Mouse (Mus musculus): ENCODE results near the gene Nrip1.

Nrip1 gene

DNA sequence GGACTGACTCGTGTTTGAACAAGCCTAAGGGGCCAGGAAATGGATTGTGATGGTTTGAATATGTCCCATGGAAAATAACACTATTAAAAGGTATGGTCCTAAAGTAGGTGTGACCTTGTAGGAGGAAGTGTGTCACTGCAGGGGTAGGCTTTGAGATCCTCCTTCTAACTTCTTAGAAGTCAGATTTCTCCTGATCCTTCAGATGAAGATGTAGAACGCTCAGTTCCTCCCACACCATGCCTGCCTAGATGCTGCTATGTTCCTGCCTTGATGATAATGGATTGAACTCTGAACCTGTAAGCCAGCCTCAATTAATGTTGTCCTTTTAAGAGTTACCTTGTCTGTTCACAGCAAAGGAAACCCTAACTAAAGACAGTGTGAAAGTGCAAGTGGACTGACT is 62.8 kb downstream of the Nrip1 start:
- DNase-seq: no peak

GRCm38 (mm10) chr16:76310286-76310685 is 63.3 kb downstream of the Nrip1 start:
- DNase-seq: no peak

DNA sequence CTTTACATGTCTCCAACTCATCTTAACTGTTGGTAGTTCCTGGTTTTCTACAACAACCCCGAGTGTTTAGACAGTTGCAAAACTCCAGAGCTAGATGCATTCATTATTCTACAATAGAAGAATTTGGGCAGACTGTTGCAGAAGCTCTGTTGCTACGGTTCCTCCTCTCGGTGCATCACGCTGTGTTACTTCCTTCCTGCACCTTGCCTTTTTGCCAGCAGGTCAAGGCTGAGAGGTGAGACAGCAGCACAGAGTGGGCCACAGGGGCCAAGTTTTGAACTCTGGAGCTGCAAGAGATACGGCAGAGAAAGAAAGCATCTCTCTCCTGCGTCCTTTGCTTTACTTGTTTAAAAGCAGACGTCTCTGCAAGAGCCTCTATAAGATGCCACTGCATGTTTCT is 64.3 kb downstream of the Nrip1 start:
- DNase-seq: no peak

- no peak for DNase-seq
Measured at GRCm38 (mm10) chr16:76307039-76307438, 66.6 kb downstream of the Nrip1 start.

DNA sequence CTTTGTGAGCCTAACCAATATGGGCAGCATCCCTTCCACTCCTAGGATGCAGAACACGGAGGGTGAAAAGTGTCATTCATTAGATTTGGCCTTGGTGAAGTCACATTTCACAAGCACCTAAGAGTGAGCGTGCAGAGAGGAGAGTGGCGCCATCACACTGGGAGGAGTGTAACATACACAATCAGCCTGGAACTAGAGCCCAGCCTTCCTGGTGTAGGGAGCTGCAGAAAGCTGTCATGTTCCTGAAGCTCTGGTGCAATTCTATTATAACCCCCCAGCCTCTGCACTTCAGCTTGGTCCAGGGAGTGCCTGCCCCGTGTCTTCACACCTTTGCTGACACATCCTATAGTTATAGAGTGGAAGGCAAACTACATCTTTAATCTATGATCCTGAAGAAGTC is 67.2 kb downstream of the Nrip1 start:
- no peak for DNase-seq

- no peak for DNase-seq
Measured at GRCm38 (mm10) chr16:76303436-76303835, 70.2 kb downstream of the Nrip1 start.

GRCm38 (mm10) chr16:76301728-76302050 is 71.9 kb downstream of the Nrip1 start:
- no peak for DNase-seq

DNA sequence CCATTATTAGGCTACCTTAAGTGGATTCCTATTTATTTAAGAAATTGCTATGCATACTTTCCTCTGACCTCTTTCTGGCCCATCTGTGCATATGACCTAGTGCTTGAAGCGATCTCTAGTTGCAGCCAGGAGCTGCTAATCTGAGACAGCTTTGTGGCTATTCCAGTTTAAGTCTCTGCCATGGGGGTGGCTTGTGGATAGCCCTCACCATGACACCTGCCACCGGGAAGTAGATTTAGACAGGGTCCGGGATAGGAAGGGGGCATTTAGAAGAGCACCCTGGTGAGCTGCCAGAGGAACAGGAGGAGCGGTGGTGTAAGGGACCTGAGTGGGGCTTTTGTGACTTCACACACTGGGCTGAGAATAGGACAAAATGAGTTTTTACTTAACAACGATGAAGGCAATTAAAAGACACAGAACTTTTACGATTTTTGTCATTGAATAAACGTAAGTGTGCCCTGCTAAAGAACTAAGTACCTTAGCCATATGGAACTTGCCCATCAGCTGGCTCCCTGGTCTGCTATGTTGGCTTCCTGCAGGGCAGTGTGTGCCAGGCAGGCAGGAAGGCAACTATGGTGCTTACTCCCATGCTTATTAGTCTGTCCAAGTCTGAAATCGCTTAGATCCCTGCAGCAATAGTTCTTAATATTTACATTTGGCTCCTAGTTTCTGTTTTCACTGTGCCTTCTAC is 72.4 kb downstream of the Nrip1 start:
- DNase-seq: no peak

DNA sequence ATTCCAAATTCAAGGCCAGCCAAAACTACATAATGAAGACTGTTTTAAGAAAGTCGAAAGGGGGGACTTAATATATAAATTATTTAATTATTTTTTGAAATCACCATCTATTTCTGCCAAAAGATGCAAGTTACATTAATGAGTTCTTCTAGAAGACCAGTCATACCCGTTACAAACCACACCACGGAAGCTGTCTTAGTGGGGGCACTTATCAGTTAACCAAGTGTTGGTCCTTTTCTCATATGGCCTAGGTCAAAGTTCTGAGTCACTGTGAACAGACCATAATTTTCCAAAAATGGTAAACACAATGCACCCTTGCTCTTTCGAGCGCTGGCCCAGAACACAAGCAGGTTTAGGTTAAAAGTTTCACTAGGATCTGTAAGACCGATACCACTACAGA is 73.2 kb downstream of the Nrip1 start:
- no peak for DNase-seq

- DNase-seq: no peak
Measured at GRCm38 (mm10) chr16:76299511-76299910, 74.1 kb downstream of the Nrip1 start.

GRCm38 (mm10) chr16:76295322-76295721 is 78.3 kb downstream of the Nrip1 start:
- DNase-seq: no peak

DNA sequence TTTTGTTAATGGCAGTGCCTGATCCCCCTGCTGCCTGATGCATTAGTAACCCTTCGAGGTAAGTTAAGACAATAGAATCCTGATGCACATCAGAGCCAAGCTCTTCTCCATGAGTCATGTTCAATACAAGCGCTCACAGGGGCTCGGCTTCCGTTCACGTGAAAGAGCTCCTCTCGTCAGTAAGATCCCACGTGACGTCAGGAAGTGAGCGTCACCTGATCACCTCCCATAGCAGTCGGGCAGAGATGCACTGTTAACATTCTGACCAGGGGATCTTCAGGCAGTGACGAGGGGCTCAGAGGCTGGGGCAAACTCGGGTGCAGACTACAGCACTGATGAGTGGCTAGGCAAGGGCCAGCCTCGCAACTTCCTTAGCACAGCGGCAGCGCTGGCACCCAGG is 79.1 kb downstream of the Nrip1 start:
- no peak for DNase-seq

DNA sequence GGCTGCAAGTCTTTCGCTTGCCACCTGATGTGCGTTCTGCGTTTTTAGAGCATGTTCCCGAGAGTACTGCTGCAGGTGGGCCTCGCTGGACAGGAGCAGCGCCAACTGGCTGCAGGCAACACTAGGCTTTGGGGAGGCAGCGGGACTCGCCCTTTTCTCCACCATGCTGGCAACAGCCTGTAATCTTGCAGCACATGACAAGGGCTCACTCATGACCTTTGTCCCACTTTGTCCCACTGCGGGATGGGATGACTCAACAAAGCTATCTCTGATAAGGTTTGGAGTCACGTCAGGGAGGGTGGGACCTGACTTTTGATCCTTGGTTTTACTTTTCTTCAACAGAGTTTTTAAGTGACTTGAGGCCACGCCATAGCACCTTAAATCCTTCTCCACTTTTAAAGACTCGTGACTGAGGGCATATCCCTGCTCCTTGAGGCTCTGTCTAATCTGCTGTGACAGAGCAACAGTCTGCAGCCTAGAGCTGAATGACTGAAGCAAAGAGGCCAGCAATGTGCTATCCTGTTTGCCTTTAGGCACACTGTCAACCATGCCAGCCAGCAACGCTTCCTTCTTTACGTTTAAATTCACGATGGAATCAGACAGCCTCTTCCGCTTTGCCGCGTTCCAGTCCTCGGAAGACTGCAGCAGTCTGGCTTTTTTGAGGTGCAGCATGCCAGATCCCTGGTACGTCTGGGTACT is 79.7 kb downstream of the Nrip1 start:
- DNase-seq: no peak

DNA sequence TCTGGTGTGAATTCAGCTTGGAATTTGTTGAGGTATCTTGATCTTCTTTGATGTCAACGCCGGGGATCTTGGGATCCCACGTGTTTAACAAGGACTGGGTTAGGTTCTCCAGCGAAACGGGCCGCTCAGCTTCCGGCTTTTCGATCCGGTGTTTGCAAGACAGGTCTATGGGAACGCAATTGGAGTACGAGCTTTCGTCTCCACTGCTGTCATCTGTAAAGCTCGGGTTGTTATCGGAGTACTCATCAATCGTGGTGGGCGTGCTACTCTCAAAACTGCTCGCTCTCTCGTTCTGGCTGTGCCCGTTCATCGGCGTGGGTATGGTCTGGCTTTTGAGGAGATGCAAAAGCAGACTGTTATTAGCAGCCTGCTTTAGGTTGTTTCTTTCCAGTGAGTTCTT is 80.5 kb downstream of the Nrip1 start:
- DNase-seq: no peak

DNA sequence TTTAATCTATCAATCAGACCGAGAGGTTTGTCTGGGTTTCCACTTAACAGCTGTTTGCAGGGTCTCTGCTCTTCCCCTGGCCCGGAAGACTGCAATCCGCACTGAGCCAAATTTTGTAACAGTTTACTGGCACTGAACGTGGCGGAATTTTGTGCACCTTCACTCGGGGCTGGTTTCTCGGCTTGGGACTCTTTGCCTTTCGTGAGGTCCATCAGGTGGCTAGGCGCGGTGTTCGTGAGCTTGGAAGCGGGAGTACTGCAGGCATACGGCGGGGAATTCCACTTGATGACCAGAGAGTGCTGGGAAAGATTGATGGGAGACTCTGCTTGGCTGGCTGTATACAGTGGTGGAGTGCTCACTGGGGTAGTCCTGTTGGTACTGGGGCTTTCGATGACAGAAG is 81.0 kb downstream of the Nrip1 start:
- DNase-seq: no peak

DNA sequence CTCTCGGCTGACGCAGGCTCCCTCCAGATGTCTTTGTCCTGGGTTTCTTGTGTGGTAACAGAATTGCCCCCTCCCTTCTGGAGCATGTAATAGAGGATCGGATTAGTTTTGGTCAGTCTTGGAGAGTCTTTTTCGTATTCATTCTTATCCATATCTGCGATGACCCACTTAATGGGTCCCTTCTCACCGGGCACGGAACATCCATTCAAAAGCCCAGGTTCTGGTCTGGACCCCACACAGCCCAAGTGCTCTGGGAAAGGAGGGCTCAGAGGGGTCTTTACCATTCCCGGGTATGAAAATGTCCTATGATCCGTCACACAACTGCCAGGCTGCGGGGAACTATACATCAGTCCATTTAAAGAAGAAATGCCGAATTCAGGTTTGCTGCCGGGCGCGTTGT is 82.3 kb downstream of the Nrip1 start:
- DNase-seq: no peak

- no peak for DNase-seq
Measured at GRCm38 (mm10) chr16:76289495-76289894, 84.1 kb downstream of the Nrip1 start.

GRCm38 (mm10) chr16:76283796-76284195 is 89.8 kb downstream of the Nrip1 start:
- DNase-seq: no peak

GRCm38 (mm10) chr16:76281850-76282249 is 91.8 kb downstream of the Nrip1 start:
- DNase-seq: no peak

DNA sequence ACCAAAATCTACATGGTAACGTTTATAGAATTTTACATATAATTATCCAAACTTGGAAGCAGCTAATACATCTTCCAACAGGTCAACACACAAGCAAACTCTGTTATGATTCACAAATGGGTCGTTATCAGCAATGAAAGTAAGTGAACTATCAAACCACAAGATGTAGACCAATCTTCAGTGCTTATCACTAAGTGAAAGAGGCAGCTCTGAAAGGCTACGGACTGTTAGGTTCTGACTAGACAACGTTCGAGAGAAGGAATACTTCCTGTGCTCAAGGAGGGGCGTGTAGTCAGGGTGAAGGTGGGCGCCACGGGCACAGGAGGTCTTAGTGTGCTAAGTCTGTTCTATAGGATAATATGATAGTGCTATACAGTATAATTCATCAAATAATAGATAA is 93.3 kb downstream of the Nrip1 start:
- no peak for DNase-seq

DNA sequence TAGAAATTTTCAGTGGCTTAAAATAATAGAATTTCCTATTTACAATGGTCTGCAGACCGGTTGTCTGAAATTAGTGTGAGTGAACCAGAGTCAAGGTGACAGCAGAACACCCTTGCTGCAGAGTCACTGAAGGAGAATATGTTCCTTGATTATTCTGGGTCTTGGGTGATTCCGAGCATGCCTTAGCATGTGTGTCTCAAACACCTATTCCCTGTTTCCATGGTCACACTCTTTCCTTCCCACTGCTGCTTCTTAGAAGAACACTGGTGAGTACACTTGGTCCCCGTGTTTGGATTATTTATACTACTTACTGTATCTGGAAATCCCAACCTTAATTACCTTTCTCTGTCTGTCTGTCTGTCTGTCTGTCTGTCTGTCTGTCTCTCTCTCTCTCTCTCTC is 97.4 kb downstream of the Nrip1 start:
- no peak for DNase-seq

DNA sequence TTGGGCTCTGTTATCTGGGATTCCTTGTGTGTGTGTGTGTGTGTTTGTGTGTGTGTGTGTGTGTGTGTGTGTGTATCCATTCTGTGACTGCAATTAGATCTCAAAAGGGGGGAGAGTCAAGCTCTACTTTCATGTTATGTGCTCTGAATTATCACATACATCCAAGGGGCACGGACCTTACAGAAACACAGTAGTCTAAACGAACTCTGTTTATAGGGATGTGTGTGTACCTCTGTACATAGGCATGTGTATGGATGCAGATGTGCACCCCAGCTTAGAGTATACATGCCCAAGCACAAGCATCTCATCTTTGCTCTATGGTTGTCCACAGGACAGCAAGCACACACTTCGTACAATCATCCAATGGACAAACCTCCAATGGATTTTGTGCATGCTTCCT is 98.0 kb downstream of the Nrip1 start:
- DNase-seq: no peak

- DNase-seq: no peak
Measured at GRCm38 (mm10) chr16:76275166-76275565, 98.5 kb downstream of the Nrip1 start.

DNA sequence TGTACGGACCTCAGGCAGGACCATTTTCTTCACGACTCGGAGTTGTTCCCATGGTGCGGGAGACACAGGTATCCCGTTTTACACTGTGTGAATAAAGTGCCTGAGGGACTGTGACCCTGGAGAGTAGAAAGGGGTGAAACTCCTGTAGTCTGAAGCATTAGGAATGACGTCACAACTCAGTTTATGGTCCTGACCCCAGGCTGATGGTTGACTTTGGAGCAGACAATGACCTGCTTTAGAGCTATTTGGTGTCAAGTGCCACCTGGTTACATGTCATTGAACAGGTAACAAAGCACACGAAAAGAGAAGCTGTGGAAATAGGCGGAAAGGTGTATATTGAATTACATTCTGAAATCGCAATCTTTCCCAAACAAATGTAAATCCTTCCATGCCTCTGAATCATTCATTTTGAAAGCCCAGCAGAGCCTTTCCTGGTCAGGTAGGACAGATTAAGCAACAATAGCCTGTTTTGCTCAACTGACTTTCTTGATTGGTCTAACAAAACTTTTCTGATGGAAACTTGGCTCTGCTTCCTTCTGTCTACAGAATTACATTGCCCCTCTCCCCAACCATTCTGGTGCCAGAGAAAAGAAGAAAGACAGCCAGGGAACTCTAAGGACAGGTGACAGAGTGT is 106.9 kb downstream of the Nrip1 start:
- no peak for DNase-seq

DNA sequence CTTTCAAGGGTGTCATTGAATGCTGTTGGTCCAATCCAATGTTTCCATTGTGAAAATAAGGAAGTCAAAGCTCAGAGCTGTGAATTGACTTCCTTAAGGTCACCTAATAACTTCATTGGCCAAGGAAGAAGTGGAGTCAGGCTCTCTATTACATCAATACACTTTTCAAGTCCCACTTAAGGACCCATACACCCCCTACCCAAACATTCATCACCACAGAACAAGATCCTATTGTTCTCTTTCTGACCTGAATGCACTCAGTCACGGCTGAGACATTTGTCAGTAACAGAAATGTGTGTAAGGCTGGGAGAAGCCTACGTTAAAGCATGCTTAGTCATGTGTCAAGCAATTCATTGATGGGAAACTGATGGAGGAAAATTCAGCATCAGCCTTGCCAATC is 107.8 kb downstream of the Nrip1 start:
- no peak for DNase-seq
